Mouse (Mus musculus) layer of hippocampus, adult 2 months (tissue): ENCODE measurements around the gene Bcor. TPM values are rescaled to one million over a fixed set of nuclear protein-coding genes. Genes with fewer than 3 reads are reported as not detected.
A peak's percentile ranks its signal among the peaks of the same experiment; 100 is the strongest.

ENCODE experiments used
- DNase-seq, 2 experiments: peaks; one replicate each; pipeline ENCODE4 v3.0.0; 2022; ENCODE audit warnings: low spot score in 2 of 2
- H3K27ac ChIP-seq: fragments of 200-600 bp; 2 replicates; pipeline ENCODE4 v1.8.1; 2022
- H3K4me3 ChIP-seq: fragments of 200-600 bp; 2 replicates; pipeline ENCODE4 v1.8.1; 2022; ENCODE audit warnings: mild to moderate bottlenecking
- CTCF ChIP-seq: fragments of 200-600 bp; conservative IDR thresholded peaks from 2 replicates; pipeline ENCODE4 v1.8.1; 2022; ENCODE audit warnings: antibody characterized with exemption, mild to moderate bottlenecking, moderate library complexity
- total RNA-seq, 2 experiments: library from RNA; stranded (reverse); gene quantifications; 2 replicates each; pipeline ENCODE4 v1.2.3; 2021

The Bcor gene
- total RNA-seq, 2 experiments from 2014 or later: 16.7 to 21.3 TPM

DNA sequence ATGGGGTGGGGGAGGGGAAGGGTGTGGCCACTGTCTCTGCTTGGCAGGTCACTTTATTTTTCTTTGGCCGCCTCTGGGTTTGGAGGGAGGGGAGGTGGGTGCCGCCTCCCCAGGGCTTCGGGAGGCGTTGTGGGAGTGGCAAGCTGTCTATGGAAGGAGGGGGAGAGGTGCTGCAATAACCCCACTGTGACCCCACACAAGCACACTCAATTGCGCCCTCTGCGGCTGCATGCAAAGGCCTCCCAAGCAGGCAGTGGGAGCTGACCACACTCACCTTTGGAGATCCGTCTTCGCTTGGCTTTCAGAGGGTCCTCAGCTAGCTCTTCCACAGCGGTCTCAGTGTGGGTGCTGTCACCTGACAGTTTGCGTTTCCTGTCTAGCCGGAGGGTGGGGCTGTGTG, 111.4 kb downstream of the Bcor start:
- Histone ChIP-seq H3K27ac (no peak overlapping the region), H3K4me3 (no peak overlapping the region)
- no peak for TF ChIP-seq CTCF
- no peak for DNase-seq

DNA sequence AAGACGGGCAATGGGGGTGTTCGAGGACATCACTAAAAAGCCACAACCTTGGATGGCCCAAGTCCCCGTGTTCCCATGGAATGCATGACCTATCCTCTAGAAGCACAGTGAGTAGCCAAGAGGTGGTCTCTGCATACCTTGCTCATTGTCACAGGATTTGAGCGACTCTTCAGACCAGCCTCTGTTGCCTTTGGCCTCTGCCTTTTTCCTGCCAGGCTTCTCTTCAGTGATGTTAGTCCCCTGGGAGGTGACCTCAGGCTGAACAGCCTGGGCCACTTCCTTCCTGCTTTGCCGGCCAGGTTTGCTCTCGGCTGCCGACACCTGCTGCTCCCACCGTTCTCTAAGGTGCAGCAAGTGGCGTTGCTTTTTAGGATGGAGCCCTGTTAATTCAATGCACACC, 112.0 kb downstream of the Bcor start:
- no peak for TF ChIP-seq CTCF
- no peak for DNase-seq
- Histone ChIP-seq H3K27ac (no peak overlapping the region), H3K4me3 (no peak overlapping the region)

GRCm38 (mm10) chrX:12047223-12047911, 112.8 kb downstream of the Bcor start:
- no peak overlapping the region for H3K4me3 ChIP-seq
- no peak for TF ChIP-seq CTCF
- H3K27ac ChIP-seq: no peak overlapping the region
- peak in 1 of 2 experiments; percentile 24 for DNase-seq

DNA sequence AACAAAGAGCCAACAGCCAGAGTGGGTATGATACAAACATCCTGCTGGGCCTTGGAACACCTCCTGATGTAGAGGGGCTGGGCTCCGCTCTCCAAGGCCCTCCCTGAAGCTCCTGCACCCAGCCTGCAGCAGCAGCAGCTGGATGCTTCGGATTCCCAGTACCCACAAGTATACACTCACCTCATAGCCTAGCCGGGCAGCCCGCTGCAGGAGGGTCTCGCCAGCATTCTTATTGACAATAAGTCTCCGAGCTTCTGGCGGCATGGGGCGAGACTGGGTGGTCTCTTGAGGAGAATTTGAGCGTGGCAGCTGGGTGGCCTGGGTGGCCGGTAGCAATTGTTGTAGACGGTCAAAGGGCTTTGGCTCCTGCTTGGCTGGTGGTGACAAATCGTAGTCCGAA, 113.5 kb downstream of the Bcor start:
- TF ChIP-seq CTCF: no peak
- Histone ChIP-seq H3K27ac (no peak overlapping the region), H3K4me3 (no peak overlapping the region)
- DNase-seq: no peak

GRCm38 (mm10) chrX:12043352-12043751, 116.8 kb downstream of the Bcor start:
- TF ChIP-seq CTCF: no peak
- no peak overlapping the region for H3K27ac ChIP-seq
- H3K4me3 ChIP-seq: no peak overlapping the region
- no peak for DNase-seq

GRCm38 (mm10) chrX:12041453-12041852, 118.7 kb downstream of the Bcor start:
- TF ChIP-seq CTCF: no peak
- no peak for DNase-seq
- Histone ChIP-seq H3K27ac (no peak overlapping the region), H3K4me3 (no peak overlapping the region)

DNA sequence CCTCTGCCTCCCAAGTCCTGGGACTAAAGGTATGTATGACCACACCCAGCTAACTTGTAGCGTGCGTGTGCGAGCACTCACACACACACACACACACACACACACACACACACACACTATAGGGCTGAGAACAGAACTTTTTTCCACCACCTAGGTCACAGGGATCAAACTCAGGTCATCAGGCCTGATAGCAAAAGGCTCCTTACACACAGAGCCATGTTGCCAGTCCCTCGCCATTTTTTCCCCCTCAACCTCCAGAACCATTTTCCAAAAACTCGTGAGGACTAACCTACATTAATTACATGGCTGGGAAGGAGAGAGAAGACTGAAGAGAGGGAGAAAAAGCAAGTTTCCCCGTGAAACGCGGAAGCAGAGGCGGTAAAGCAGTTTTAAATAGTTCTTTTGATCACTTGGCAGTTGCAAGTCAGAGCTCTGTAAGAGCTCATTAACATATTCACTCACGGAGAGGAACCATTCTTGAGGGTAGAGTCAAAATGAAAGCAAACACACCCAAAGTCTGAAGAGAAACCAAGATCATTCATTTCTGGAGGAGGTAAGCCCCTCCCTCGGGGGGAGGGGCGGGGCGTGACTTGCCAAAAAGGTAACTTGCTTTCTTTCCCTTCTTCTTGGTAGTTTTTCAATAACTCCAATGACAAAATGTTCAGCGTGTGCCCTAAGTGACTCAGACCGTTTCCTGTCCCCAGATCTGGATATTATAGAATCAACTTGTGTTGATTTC, 145.3 kb downstream of the Bcor start:
- H3K4me3 ChIP-seq: no peak overlapping the region
- DNase-seq: no peak
- TF ChIP-seq CTCF: no peak
- no peak overlapping the region for H3K27ac ChIP-seq

GRCm38 (mm10) chrX:12010660-12011059, 149.5 kb downstream of the Bcor start:
- no peak for TF ChIP-seq CTCF
- DNase-seq: no peak
- H3K27ac ChIP-seq: no peak overlapping the region
- no peak overlapping the region for H3K4me3 ChIP-seq

- DNase-seq: no peak
- TF ChIP-seq CTCF: no peak
- H3K27ac ChIP-seq: no peak overlapping the region
Measured at GRCm38 (mm10) chrX:12009046-12009445, 151.1 kb downstream of the Bcor start.

DNA sequence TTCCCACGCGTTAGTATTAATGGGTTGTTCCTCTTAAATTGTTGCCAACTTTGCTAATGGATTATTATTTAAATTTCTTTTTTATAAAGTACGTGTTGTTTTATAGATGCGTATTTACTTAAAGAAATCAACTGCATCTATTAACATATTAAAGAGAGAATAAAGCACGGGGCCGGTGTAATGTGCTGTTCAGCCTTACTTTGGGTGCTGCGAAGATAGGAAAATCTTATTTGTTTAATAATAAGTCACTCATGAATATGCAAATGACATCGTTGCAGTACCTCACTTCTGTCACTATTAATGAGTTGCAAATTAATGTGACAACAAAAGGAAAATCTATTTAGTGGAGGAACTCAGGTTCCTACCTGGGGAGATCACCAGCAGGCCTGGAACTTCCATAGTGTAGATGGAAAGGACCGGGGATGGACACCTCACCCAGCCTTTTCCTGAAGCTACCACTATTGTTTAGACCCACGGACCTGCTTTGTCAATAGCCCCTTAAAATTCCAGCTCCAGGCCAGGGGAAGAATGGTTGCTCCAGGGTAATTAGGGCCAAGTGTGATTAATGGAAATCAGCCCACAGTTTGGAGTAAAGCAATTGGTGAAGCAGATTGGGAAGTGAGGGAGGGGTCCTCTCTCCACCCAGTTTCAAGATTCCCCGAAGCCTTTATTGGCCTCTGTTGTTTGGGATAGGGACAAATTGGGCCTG, 152.2 kb downstream of the Bcor start:
- peak; percentile 22 for TF ChIP-seq CTCF
- Histone ChIP-seq H3K4me3 (no peak overlapping the region), H3K27ac (no peak overlapping the region)
- no peak for DNase-seq

More at GRCm38 (mm10) chrX:12009046-12009445, 151.1 kb downstream of the Bcor start:
- H3K4me3 ChIP-seq: no peak overlapping the region

- DNase-seq: peak in 1 of 2 experiments; percentile 54
- no peak for TF ChIP-seq CTCF
- Histone ChIP-seq H3K27ac (peak overlapping the region; percentile 83), H3K4me3 (peak overlapping the region; percentile 56)
Measured at GRCm38 (mm10) chrX:12006882-12007753, 153.0 kb downstream of the Bcor start.
